9 mouse cellular contexts compared by ENCODE assay signal in genomic region chr9:37349050-37349449, GRCm38 (mm10). TPM values are rescaled to one million over a fixed set of nuclear protein-coding genes. Genes with fewer than 3 reads are reported as not detected.
DNase-seq lines count a peak whose midpoint lies in the region; ATAC-seq lines count a peak whose summit lies in the region.
"Had no signal": no experiment of that assay in that cellular context is flagged by ENCODE, and none has a peak within 500 bp of the region (broad histone marks: within the 10 kb centered on the region; RNA-seq: fewer than 3 reads in every experiment).

No protein-coding gene starts in this region.

- H3K27me3 ChIP-seq in lung, embryonic 16.5 days (ENCODE audit: control insufficient read depth, insufficient read depth, low read depth, low read length) = no peaks in the 10 kb centered on the region
- H3K27me3 ChIP-seq in forebrain, embryonic 10.5 days (ENCODE audit: poor library complexity, severe bottlenecking) = peaks cover 3% of the 10 kb centered on the region; the same call in 1 of the 2 replicates
- H3K27me3 ChIP-seq in limb, embryonic 12.5 days = no peaks in the 10 kb centered on the region; the same call in 1 of the 2 replicates
- H3K27me3 ChIP-seq in splenic B cell, adult 2 months (ENCODE audit: control insufficient read depth, insufficient read depth, low read length, poor library complexity, severe bottlenecking) = no peaks in the 10 kb centered on the region

- intact Hi-C loops in gastrocnemius, postnatal 14 days (cut with DNase I; ENCODE audit: low total_unique reads) = no loop called here

- H3K4me2 ChIP-seq in lung, embryonic 16.5 days (ENCODE audit: low read depth, low read length) = peak overlapping the region; percentile 91
- peak overlapping the region; percentile 85 for H3K4me2 ChIP-seq in limb, embryonic 12.5 days

- H3K36me3 ChIP-seq in lung, embryonic 16.5 days (ENCODE audit: control insufficient read depth, insufficient read depth, low read length) = no peaks in the 10 kb centered on the region
- peaks cover 3% of the 10 kb centered on the region; the same call in 1 of the 2 replicates for H3K36me3 ChIP-seq in forebrain, embryonic 10.5 days (replicated peaks)
- H3K36me3 ChIP-seq in limb, embryonic 12.5 days = no peaks in the 10 kb centered on the region
- H3K36me3 ChIP-seq in splenic B cell, adult 2 months (ENCODE audit: control insufficient read depth, insufficient read depth, low read length, poor library complexity, severe bottlenecking) = no peaks in the 10 kb centered on the region

- H3K27ac ChIP-seq in lung, embryonic 16.5 days (ENCODE audit: low read length) = no peak overlapping the region; the same call in 1 of the 2 replicates
- peak overlapping the region; percentile 93 for H3K27ac ChIP-seq in forebrain, embryonic 10.5 days
- peak overlapping the region; percentile 91; the same call in 1 of the 2 replicates for H3K27ac ChIP-seq in limb, embryonic 12.5 days

- peaks cover 9% of the 10 kb centered on the region for H3K4me1 ChIP-seq in lung, embryonic 16.5 days (replicated peaks; ENCODE audit: control insufficient read depth, insufficient read depth, low read length)
- H3K4me1 ChIP-seq in forebrain, embryonic 10.5 days = peaks cover 17% of the 10 kb centered on the region
- H3K4me1 ChIP-seq in limb, embryonic 12.5 days (replicated peaks) = peaks cover 11% of the 10 kb centered on the region

- WGBS in lung, embryonic 16.5 days = 91% methylated on average over 3 of the region's 3 CpGs
- WGBS in forebrain, embryonic 10.5 days = 94% methylated on average over 3 of the region's 3 CpGs
- WGBS in limb, embryonic 12.5 days = 93% methylated on average over 3 of the region's 3 CpGs

- ATAC-seq in lung, embryonic 16.5 days (ENCODE audit: low read depth) = no peak
- no peak for ATAC-seq in limb, embryonic 12.5 days (ENCODE audit: insufficient number of reproducible peaks, insufficient read depth, low FRiP score, low TSS enrichment, low read depth)

- H3K9me3 ChIP-seq in lung, embryonic 16.5 days (ENCODE audit: control insufficient read depth, low read length) = no peaks in the 10 kb centered on the region
- no peaks in the 10 kb centered on the region for H3K9me3 ChIP-seq in forebrain, embryonic 10.5 days
- H3K9me3 ChIP-seq in limb, embryonic 12.5 days = no peaks in the 10 kb centered on the region

- H3K4me3 ChIP-seq in lung, embryonic 16.5 days (ENCODE audit: low read length) = peak overlapping the region; percentile 89
- H3K4me3 ChIP-seq in forebrain, embryonic 10.5 days = peak overlapping the region; percentile 63
- peak overlapping the region; percentile 73 for H3K4me3 ChIP-seq in limb, embryonic 12.5 days (replicated peaks)

- no peak for DNase-seq in lung, postnatal 4 days
- DNase-seq in forebrain, embryonic 10.5 days (ENCODE audit: extremely low spot score, low spot score) = no peak
- peak; percentile 2 for DNase-seq in splenic B cell, adult 2 months (ENCODE audit: low read depth, low spot score)
- DNase-seq in gastrocnemius, postnatal 14 days = no peak
- DNase-seq in urinary bladder, postnatal 10 days (ENCODE audit: low spot score) = no peak
- DNase-seq: kidney, postnatal 36 days had no signal

- H3K9ac ChIP-seq in lung, embryonic 16.5 days (ENCODE audit: low read length) = peak overlapping the region; percentile 94
- peak overlapping the region; percentile 85 for H3K9ac ChIP-seq in limb, embryonic 12.5 days (replicated peaks)

RNA-seq across cellular contexts. Expression of gene Ccdc15, which starts 0.8 kb away (rescaled TPM):
- polyA plus RNA-seq in lung, embryonic 16.5 days (2015; fragmentation: Nextera tagmentation; extraction: Ambion mirVana) = 7.6 TPM in 2 replicates
- polyA plus RNA-seq in forebrain, embryonic 10.5 days (2016; fragmentation: Nextera tagmentation; extraction: Ambion mirVana) = 12.6 and 13.4 TPM in 2 replicates
- 8.1 and 8.5 TPM in 2 replicates for polyA plus RNA-seq in limb, embryonic 12.5 days (2016; fragmentation: Nextera tagmentation; extraction: Ambion mirVana)
- total RNA-seq in gastrocnemius, postnatal 14 days (2021) = 1 to 10 TPM; 1.2 to 1.4 TPM

RNA-seq across cellular contexts. Expression of gene Hepacam, which starts 18.1 kb away (rescaled TPM):
- 0.35 and 0.40 TPM in 2 replicates for polyA plus RNA-seq in lung, embryonic 16.5 days (2015; fragmentation: Nextera tagmentation; extraction: Ambion mirVana)
- polyA plus RNA-seq in forebrain, embryonic 10.5 days (2016; fragmentation: Nextera tagmentation; extraction: Ambion mirVana) = 0.07 TPM in 1 of 2 replicates, not detected in the other
- 0.06 TPM in 1 of 2 replicates, not detected in the other for polyA plus RNA-seq in limb, embryonic 12.5 days (2016; fragmentation: Nextera tagmentation; extraction: Ambion mirVana)
- 1 to 10 TPM in 1 of 2 experiments, under 1 TPM in 1; 0.11 to 1.3 TPM for total RNA-seq in gastrocnemius, postnatal 14 days (2021)
- polyA plus RNA-seq: spleen, adult 2 months had no signal

RNA-seq across cellular contexts. Expression of gene Robo4, which starts 52.6 kb away (rescaled TPM):
- 24.7 and 29.8 TPM in 2 replicates for polyA plus RNA-seq in lung, embryonic 16.5 days (2015; fragmentation: Nextera tagmentation; extraction: Ambion mirVana)
- polyA plus RNA-seq in forebrain, embryonic 10.5 days (2016; fragmentation: Nextera tagmentation; extraction: Ambion mirVana) = 4.8 and 6.8 TPM in 2 replicates
- polyA plus RNA-seq in limb, embryonic 12.5 days (2016; fragmentation: Nextera tagmentation; extraction: Ambion mirVana) = 8.4 and 10.3 TPM in 2 replicates
- total RNA-seq in gastrocnemius, postnatal 14 days (2021) = 10 to 100 TPM; 16.7 to 23.6 TPM
